Mouse (Mus musculus): Measurements from ENCODE around the gene Chd2.

The Chd2 gene

DNA sequence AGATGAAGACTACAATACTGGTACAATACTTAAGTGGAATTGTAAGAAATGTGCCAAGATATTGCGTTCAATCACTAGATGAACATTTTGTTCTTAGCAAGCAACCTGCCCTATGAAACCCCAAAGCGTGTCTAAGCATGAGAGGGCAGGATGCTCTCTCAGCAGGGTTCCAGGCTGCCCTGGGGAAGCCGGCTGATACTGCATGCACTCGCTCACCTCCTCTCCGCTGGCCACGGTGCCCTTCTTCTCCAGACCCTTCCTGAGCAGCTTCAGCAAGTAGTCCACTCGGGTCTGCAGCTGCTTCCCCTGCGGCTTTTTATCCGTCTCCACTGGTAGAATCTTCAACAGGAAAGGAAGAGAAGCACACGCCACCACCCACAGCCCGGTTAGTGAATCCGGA is 87.5 kb downstream of the Chd2 start:
- in situ Hi-C loops (cut with MboI, MseI), result no loop called here

- in situ Hi-C loops (cut with MboI, MseI), result no loop called here
Measured at GRCm38 (mm10) chr7:73452187-73452808, 89.3 kb downstream of the Chd2 start.

DNA sequence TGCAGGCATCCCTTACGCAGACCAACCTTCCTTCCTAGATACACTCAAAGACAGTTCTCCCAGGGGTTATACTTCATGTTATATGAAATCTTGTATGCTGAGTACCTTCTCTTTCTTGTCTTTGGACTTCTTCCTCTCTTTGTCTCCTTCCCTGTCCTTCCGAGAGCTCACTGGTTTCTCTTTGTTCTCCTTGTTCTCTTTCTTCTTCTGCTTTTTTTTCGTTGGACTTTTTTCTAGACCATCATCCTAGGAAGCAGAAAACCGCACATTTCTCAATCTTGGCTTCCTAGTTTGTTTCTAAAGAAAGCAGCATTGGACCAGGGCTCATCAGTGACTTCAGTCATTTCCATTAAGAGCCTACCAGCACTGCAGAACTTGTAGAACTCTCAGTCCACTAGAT is 90.0 kb downstream of the Chd2 start:
- in situ Hi-C loops (cut with MboI, MseI), result no loop called here

DNA sequence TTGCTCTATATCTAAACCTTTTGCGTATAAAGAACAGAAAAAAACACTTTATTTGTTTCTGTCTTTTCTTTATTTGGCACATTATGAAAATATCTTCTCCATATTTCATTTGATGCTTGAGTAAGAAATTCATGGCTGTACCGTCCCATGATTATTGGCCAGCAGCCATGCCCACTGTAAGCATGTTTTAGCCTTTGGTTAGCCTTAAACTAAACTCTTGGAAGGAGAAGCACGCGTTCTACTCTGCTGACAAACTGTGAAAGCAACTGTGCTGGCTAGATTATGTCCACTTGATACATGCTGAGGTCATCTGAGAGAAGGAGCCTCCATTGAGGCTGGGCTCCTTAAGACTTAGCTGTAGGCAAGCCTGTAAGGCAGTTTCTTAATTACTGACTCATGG is 99.4 kb downstream of the Chd2 start:
- in situ Hi-C loops (cut with MboI, MseI), result loop anchor here (5.0 kb wide), 1 partner anchor 180 kb away; no protein-coding TSS in a partner anchor

DNA sequence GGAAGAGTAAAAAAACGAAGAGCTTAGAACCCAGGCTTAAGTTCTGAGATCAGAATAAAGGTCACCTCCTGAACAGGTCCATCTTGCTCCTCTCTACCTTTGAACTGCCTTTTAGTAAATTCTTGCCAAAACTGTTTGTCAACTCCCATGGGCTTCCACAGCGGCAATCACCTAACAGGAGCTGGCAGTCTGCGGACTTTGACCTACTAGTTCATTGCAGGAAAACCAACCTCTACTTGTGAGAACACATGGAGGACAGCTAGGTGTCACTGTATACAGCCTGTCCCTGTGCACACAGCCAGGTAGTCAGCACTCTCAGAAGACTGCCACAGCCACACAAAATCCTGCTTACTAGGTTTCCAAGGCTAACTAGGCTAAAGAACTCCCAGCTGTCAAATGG is 99.8 kb downstream of the Chd2 start:
- in situ Hi-C loops (cut with MboI, MseI), result loop anchor here (5.0 kb wide), 1 partner anchor 180 kb away; no protein-coding TSS in a partner anchor

DNA sequence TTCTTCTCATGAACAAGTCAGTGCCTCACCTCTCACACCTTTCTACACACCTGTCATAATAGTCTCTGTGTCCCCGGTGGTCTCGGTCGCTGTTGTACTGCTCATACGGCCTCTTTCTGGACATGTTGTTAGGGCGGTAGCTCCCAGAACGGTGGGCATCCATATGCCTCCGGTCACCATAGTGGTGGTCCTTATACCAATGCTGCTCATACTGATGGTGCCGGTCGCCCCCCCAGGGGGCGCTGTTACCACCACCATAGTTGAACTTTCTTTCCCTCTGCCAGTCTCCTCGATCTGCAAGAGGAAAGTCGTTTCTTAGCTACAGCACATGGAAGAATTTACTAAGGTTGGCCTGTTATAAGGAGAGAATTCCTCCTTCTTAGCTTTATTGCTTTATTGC is 105.9 kb downstream of the Chd2 start:
- in situ Hi-C loops (cut with MboI, MseI), result no loop called here

DNA sequence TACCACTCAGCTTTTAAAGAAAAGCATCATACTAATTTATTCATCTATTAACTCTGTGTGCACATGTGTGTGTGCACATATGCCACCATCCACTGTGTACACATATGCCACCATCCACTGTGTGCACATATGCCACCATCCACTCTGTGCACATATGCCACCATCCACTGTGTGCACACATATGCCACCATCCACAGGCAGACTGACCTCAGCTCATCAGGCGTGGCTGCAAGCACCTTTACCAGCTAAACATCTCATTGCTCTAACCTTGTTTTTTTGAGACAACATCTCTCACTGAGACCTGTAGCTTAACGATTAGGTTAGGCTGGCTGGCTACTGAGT is 107.3 kb downstream of the Chd2 start:
- in situ Hi-C loops (cut with MboI, MseI), result no loop called here

DNA sequence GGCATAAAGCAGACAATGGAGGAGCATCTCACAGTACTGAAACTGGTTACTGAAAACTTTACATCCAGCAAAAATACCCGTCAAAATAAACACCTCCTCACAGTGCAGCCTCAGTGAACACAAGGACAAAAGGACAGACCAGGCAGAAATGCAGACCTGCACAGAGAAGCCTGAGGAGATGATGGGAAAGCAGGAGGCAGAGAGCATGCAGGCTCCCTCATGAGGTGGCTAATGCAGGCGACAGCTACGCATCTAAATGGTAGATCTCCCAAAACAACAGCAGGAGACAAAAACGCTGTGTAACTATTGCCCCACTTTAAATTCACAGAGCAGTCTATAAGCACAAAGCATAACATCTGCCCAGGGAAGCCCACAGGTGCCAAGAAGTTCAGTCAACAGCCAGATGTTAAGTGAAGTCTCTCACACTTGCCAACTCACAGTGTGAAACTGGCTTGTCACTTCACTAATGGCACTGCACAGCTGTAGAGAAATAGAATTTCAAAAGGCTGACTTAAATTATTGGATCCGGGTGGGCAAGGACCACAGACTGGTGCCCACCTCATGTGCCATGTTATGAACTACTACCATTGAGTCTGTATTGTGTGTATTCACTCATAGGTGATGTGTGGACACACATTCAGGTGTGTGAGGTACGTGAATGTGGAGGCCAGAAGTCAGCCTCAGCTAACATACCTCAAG is 107.8 kb downstream of the Chd2 start:
- in situ Hi-C loops (cut with MboI, MseI), result no loop called here

- in situ Hi-C loops (cut with MboI, MseI), result no loop called here
Measured at GRCm38 (mm10) chr7:73428525-73428924, 113.1 kb downstream of the Chd2 start.

DNA sequence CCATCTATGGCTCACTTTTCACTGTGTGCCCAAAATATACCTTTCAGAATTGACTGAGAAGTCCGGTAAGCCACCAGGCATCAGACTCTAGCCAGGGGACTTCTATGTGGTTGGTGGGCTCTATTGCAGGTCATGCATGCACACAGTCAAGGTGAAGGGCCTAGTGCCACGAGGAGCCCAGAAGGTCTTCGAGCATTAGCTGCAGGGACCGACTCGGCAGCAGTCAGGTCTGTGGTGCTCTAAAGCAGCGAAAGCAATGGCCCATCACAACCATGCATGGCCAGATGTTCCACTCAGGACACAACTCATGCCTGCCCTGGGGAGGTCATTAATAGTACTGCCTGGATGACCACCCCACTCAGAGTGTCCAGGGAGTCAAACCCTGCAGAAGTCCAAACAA is 113.8 kb downstream of the Chd2 start:
- in situ Hi-C loops (cut with MboI, MseI), result no loop called here

- in situ Hi-C loops (cut with MboI, MseI), result no loop called here
Measured at GRCm38 (mm10) chr7:73426752-73427386, 114.8 kb downstream of the Chd2 start.

DNA sequence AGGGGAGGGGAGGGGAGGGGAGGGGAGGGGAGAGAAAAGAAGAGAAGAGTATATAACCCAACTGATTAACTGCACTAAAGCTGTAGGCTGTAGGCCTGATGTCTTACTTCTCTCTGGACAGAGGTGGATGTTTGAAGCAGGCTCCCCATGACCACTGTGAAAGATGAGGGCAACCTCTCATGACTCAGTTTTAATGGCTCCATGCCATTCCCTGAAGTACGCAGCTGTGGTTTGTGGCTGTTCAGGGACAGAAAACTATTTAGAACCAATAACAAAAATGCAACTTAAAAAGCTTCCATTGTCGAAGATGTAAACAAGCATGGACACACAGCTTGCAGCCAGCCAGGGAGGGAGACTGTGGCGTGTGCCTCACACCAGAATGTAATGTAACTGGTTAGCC is 115.4 kb downstream of the Chd2 start:
- in situ Hi-C loops (cut with MboI, MseI), result no loop called here

GRCm38 (mm10) chr7:73425451-73425850 is 116.2 kb downstream of the Chd2 start:
- in situ Hi-C loops (cut with MboI, MseI), result no loop called here

- in situ Hi-C loops (cut with MboI, MseI), result no loop called here
Measured at GRCm38 (mm10) chr7:73424705-73425104, 116.9 kb downstream of the Chd2 start.

GRCm38 (mm10) chr7:73424243-73424642 is 117.4 kb downstream of the Chd2 start:
- in situ Hi-C loops (cut with MboI, MseI), result no loop called here

DNA sequence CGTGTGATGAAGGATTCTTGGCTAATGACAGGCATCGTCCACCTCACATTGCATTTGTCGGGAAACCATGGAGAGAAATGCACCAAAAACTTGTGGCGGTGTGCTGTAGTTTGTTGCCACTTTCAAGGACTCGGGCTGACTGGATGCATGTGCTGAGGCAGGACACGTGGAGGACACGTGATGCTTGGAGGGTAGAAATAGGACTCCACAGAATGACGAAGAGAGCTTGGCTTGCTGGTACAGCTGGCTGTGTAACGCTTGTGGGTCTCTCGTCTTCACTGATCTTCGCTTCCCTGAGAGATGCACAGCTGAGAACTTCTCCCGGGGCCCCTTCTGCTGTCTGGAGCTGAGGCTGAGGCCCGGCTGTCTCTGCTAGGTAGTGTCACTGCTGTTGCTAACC is 118.4 kb downstream of the Chd2 start:
- in situ Hi-C loops (cut with MboI, MseI), result no loop called here

- in situ Hi-C loops (cut with MboI, MseI), result no loop called here
Measured at GRCm38 (mm10) chr7:73422223-73423113, 119.2 kb downstream of the Chd2 start.

DNA sequence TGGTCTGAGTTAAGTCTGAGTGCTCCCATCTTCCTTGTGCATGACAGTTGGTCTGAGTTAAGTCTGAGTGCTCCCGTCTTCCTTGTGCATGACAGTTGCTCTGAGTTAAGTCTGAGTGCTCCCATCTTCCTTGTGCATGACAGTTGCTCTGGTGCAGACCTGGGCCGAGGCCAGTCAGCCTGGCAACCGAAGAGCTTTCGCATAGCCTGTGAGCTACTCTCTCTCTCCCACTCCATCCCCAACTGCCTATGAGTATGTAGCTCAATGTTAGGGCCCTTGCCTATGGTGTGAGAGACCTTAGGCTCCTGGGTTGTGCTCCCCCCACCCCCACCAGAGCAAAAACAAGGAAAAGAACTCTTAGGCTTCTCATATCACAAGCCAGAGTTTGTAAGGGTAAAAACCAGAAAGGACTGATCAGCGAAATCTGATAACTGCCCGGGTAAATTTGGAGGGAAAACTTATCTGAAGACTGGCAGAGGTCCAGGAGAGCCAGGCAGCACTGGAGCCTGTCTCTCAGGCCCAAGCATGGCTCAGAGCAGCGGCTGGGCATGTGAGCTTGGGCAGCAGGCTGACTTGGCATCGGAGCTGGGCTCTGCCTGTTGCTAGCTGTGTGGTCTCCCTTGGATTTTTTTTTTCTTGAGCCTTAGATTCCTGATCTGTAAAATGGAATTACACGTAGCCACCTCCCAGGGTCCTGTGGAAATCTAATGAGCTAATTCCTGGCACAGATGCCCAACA is 120.2 kb downstream of the Chd2 start:
- in situ Hi-C loops (cut with MboI, MseI), result no loop called here

DNA sequence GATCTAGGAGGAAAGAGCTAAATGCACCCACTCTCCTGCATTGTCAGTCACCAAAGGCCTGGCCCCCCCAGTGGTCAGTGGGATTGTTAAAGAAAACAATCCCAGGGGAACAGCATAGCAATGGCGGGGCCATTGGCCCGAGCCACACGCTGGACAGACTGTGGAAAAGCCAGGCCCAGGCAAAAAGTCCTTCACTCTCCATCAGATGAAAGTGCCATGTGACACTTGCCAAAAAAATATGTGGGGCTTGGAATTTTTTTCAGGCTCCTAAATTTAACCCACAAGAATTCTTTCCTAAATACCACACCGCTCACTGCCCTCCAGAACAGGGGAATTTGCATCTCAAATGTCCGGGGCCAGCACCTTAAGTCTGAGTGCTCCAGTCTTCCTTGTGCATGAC is 120.8 kb downstream of the Chd2 start:
- in situ Hi-C loops (cut with MboI, MseI), result no loop called here

DNA sequence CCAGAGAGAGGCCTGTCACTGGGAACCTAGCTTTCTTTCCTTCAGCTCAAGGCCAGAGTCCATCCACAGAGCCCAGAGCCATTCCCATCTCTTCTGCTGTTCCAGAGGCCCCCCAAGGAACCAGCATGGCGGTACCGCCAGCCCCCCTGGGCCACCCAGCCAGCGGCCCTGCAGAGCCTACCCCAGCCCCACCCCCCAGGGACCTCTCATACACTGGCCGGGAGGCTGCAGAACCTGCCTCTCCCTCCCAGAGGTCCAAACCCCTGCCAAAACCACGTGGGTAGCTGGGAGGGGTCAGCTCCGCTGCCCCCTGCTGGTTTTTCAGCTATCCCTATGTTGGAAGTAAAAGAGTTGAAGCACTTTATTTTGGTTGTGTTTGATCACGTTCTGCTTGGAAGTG is 122.3 kb downstream of the Chd2 start:
- in situ Hi-C loops (cut with MboI, MseI), result loop anchor here (5.0 kb wide), 1 partner anchor 238 kb away; no protein-coding TSS in a partner anchor

DNA sequence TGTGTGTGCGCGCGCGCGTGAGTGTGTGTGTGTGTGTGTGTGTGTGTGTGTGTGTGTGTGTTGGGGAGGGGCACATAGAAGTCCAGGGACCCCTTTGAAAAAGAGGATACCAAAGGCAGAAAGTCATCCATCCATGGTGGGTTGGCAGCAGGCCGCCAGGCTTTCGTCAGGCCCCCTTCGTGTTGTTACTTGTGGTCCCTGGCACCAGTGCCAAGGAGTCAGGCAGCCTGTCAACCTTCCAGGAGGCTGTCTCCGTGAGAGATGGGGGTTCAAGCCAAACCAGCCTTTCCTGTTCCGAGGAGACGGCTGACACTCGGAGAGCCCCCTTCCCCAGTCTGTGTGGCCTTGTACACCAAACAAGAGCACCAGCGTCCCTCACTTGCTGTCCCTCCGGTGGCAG is 127.4 kb downstream of the Chd2 start:
- in situ Hi-C loops (cut with MboI, MseI), result no loop called here
